Mouse (Mus musculus): Measurements from ENCODE around the gene Ydjc.

- TF ChIP-seq CTCF (IDR thresholded peaks at IDR 0.05 in 2 of 3, conservative IDR thresholded peaks at IDR 0.05 in 1 of 3; ENCODE audit: control insufficient read depth in 1 of 3, insufficient read depth in 1 of 3, low read depth in 2 of 3, low read length in 3 of 3, poor library complexity in 1 of 3, severe bottlenecking in 1 of 3) (peak; percentile 58 to 82 (median 75)), MAFK (IDR thresholded peaks at IDR 0.05; ENCODE audit: borderline replicate concordance, low read depth, low read length) (no peak), E2F4 (IDR thresholded peaks at IDR 0.05; ENCODE audit: borderline replicate concordance, low read depth, low read length) (no peak), ZKSCAN1 (IDR thresholded peaks at IDR 0.05; ENCODE audit: low read depth, low read length) (no peak), MYC (IDR thresholded peaks at IDR 0.05; ENCODE audit: low read depth, low read length) (no peak), POLR2AphosphoS2 (IDR thresholded peaks at IDR 0.05; ENCODE audit: low read length) (no peak)
These were observed 17.1 kb upstream of the Ydjc start for GRCm38 (mm10) chr16:17127292-17127691.

All from MEL (cell line).